Mouse (Mus musculus): Measurements from ENCODE around the gene Lmcd1. TPM values are rescaled to one million over a fixed set of nuclear protein-coding genes. Genes with fewer than 3 reads are reported as not detected.

Gene Lmcd1
- polyA plus RNA-seq, 1 experiment from 2014 or later: 14.1 TPM

DNA sequence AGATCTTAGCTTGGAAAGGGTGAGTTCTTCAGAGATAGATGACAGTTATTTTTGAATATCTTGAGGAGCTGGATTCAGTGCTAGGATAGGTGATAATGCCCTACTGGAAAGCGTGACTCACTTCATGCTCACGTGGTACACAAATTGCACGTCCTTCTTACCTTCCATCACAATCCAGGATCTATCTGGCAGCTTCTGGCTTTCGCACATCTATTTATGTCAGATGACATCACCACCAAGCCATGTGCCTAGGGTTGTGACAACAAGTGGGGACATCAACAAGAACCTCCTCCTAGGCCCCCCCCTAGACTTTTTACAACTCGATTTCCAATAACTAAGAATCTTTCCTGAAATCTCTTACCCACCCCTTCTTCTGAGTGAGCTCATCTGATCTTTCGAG is 17.0 kb upstream of the Lmcd1 start:
- no peak overlapping the region for H3K27ac ChIP-seq (ENCODE audit: low read length)
- H3K4me1 ChIP-seq (ENCODE audit: control insufficient read depth, insufficient read depth, low read length): 0 out of 2 replicates have a peak, but pooled peaks cover 8% of the 10 kb centered on the region
- WGBS: 84% methylated on average over 6 of the region's 6 CpGs
- H3K9me3 ChIP-seq (ENCODE audit: control insufficient read depth, low read length): no peaks in the 10 kb centered on the region
- no peak for ATAC-seq
- no peak overlapping the region for H3K4me2 ChIP-seq (ENCODE audit: low read depth, low read length)
- no peaks in the 10 kb centered on the region for H3K36me3 ChIP-seq (ENCODE audit: control insufficient read depth, insufficient read depth, low read length)
- no peaks in the 10 kb centered on the region for H3K27me3 ChIP-seq (replicated peaks; ENCODE audit: control insufficient read depth, insufficient read depth, low read length)
- no peak overlapping the region for H3K9ac ChIP-seq (ENCODE audit: low read depth, low read length)
- no peak overlapping the region for H3K4me3 ChIP-seq (ENCODE audit: low read length)

DNA sequence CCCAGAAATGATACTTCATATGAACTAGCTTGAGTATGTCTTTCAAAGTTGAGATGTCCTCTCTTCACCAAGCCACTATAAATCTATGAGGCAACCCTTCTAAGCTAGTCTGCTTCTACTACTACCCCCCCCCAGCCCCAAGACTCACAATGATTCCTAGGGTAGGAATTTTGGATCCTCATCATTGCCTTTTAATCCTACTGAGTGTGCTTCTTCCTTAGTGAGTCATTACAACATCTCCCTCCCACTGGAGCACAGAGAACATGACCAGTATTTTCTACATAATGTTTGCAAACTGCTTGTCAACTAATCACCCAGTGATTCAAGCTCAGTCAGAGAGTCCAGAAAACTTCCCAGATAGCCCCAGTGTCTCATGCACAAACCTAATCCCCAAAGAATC is 12.5 kb upstream of the Lmcd1 start:
- H3K4me1 ChIP-seq (ENCODE audit: control insufficient read depth, insufficient read depth, low read length): 0 out of 2 replicates have a peak, but pooled peaks cover 2% of the 10 kb centered on the region
- H3K27me3 ChIP-seq (replicated peaks; ENCODE audit: control insufficient read depth, insufficient read depth, low read length): no peaks in the 10 kb centered on the region
- H3K36me3 ChIP-seq (ENCODE audit: control insufficient read depth, insufficient read depth, low read length): no peaks in the 10 kb centered on the region
- no peak overlapping the region for H3K9ac ChIP-seq (ENCODE audit: low read depth, low read length)
- ATAC-seq: no peak
- no peak overlapping the region for H3K27ac ChIP-seq (ENCODE audit: low read length)
- no peak overlapping the region for H3K4me2 ChIP-seq (ENCODE audit: low read depth, low read length)
- no peak overlapping the region for H3K4me3 ChIP-seq (ENCODE audit: low read length)
- H3K9me3 ChIP-seq (ENCODE audit: control insufficient read depth, low read length): no peaks in the 10 kb centered on the region

DNA sequence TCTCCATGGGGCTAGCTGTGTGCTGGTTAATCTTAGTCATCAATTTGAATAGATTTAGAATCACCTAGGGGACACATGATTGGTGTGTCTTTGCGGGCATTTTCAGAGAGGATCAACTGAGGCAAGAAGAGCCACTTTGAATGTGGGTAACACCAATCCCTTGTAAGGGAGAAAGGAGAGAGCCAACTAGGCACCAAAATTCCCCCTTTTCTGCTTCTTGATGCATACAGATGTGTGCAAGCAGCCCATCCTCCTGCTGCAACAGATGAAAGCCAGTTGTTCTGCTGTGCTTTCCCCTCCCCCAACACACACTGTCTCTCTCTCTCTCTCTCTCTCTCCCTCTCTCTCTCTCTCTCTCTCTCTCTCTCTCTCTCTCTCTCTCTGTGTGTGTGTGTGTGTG is 9.2 kb upstream of the Lmcd1 start:
- Histone ChIP-seq H3K9me3 (ENCODE audit: control insufficient read depth, low read length) (no peaks in the 10 kb centered on the region), H3K9ac (ENCODE audit: low read depth, low read length) (no peak overlapping the region), H3K4me1 (ENCODE audit: control insufficient read depth, insufficient read depth, low read length) (peaks cover 2% of the 10 kb centered on the region; the same call in 1 of the 2 replicates), H3K27ac (ENCODE audit: low read length) (no peak overlapping the region), H3K36me3 (ENCODE audit: control insufficient read depth, insufficient read depth, low read length) (no peaks in the 10 kb centered on the region), H3K4me2 (ENCODE audit: low read depth, low read length) (no peak overlapping the region), H3K4me3 (ENCODE audit: low read length) (no peak overlapping the region), H3K27me3 (replicated peaks; ENCODE audit: control insufficient read depth, insufficient read depth, low read length) (no peaks in the 10 kb centered on the region)
- no peak for ATAC-seq
- 85% methylated on average over 1 of the region's 1 CpGs for WGBS

- H3K27ac ChIP-seq (ENCODE audit: low read length): no peak overlapping the region
- H3K4me3 ChIP-seq (ENCODE audit: low read length): no peak overlapping the region
- H3K27me3 ChIP-seq (replicated peaks; ENCODE audit: control insufficient read depth, insufficient read depth, low read length): no peaks in the 10 kb centered on the region
- 48% methylated on average over 1 of the region's 1 CpGs for WGBS
- no peak overlapping the region for H3K4me2 ChIP-seq (ENCODE audit: low read depth, low read length)
- H3K36me3 ChIP-seq (ENCODE audit: control insufficient read depth, insufficient read depth, low read length): no peaks in the 10 kb centered on the region
- peaks cover 2% of the 10 kb centered on the region; the same call in 1 of the 2 replicates for H3K4me1 ChIP-seq (ENCODE audit: control insufficient read depth, insufficient read depth, low read length)
- no peaks in the 10 kb centered on the region for H3K9me3 ChIP-seq (ENCODE audit: control insufficient read depth, low read length)
- no peak for ATAC-seq
- H3K9ac ChIP-seq (ENCODE audit: low read depth, low read length): no peak overlapping the region
Observed at GRCm38 (mm10) chr6:112266631-112267030, 6.9 kb upstream of the Lmcd1 start.

DNA sequence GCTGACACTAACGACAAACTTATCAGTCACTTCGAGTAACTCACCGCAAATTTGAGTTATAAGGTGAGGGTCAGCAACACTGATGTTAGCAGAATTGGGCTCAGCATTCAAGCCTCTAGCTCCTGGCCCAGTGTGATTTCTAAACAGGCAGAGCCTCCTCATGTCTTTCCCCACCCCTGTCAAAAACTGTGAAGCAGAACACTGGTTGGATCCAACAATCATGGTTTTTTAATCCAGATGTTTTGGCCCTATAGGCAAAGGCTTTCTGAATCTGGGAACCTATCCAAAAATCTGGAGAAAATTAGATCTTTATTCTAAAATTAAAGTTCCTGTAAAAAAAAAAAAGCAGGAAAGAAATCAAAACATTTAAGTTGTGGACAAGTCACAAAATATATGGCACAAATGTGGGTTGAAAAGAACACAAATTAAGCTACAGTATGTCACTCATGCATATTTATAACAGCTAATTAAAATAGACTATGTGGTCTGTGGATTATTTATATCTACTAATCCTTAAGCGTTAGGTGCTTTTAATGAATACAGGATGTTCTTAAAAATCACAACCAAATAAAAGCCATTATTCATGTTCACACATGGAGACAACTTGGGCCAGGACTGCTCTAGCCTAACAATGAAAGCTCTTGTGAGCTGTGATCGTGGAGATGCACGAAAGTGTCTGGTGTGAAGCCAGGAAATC is 5.7 kb upstream of the Lmcd1 start:
- Histone ChIP-seq H3K27me3 (replicated peaks; ENCODE audit: control insufficient read depth, insufficient read depth, low read length) (no peaks in the 10 kb centered on the region), H3K4me1 (ENCODE audit: control insufficient read depth, insufficient read depth, low read length) (peaks cover 2% of the 10 kb centered on the region; the same call in 1 of the 2 replicates), H3K9ac (ENCODE audit: low read depth, low read length) (no peak overlapping the region), H3K9me3 (ENCODE audit: control insufficient read depth, low read length) (no peaks in the 10 kb centered on the region), H3K4me3 (ENCODE audit: low read length) (no peak overlapping the region), H3K27ac (ENCODE audit: low read length) (no peak overlapping the region), H3K4me2 (ENCODE audit: low read depth, low read length) (no peak overlapping the region), H3K36me3 (ENCODE audit: control insufficient read depth, insufficient read depth, low read length) (no peaks in the 10 kb centered on the region)
- ATAC-seq: no peak
- WGBS: 72% methylated on average over 6 of the region's 6 CpGs

DNA sequence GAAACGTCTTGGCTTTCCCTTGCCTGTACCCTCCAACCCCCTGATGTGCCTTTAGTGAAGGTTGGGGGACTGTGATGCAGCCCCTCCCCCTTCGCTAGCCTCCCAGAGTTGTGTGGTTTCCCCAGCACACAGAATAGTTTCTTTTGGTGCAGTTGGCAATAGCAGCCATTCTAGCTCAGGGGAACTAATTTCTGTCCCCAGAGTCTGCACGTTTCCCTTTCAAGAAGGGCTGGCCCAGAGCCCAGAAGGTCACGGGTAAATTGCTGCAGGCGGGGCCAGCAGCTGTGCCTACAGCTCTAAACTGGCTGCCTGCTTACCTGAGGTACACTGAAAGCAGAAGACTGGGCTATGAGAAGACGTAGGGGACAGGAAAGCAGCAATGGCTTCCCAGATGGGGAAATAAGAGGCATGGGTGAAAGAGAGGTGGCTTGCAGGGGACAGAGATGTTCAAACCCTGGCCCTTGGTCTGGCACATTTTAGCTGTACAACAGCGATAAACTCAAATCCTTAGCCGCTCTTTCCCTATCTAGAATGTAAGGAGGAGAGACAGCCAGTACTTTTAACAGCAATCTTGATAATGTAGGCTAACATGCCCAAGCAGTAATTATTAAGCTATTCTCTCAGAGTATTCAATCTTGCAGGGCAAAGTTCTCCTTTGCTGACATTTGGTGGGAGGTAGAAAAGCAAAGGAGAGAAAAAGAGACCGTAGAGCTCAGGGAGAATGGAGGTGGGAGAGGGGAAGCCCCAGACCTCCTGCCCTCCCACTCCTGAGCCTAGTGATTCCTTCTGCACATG is 900 bp downstream of the Lmcd1 start:
- 21% methylated on average over 9 of the region's 9 CpGs for WGBS
- ATAC-seq: peak; percentile 85
- 0 out of 2 replicates have a peak overlapping the region, but pooled peaks have one; percentile 15 for H3K9ac ChIP-seq (ENCODE audit: low read depth, low read length)

GRCm38 (mm10) chr6:112275731-112276245 is 2.2 kb downstream of the Lmcd1 start:
- H3K4me2 ChIP-seq (ENCODE audit: low read depth, low read length): no peak overlapping the region
- H3K4me1 ChIP-seq (ENCODE audit: control insufficient read depth, insufficient read depth, low read length): peaks cover 16% of the 10 kb centered on the region
- ATAC-seq: no peak
- no peak overlapping the region for H3K27ac ChIP-seq (ENCODE audit: low read length)
- no peaks in the 10 kb centered on the region for H3K9me3 ChIP-seq (ENCODE audit: control insufficient read depth, low read length)
- no peak overlapping the region for H3K4me3 ChIP-seq (ENCODE audit: low read length)
- WGBS: 65% methylated on average over 6 of the region's 6 CpGs
- H3K27me3 ChIP-seq (replicated peaks; ENCODE audit: control insufficient read depth, insufficient read depth, low read length): 0 out of 2 replicates have a peak, but pooled peaks cover 2% of the 10 kb centered on the region
- no peak overlapping the region for H3K9ac ChIP-seq (ENCODE audit: low read depth, low read length)
- H3K36me3 ChIP-seq (ENCODE audit: control insufficient read depth, insufficient read depth, low read length): no peaks in the 10 kb centered on the region

More for the DNA sequence above, 900 bp downstream of the Lmcd1 start:
- Histone ChIP-seq H3K4me2 (ENCODE audit: low read depth, low read length) (peak overlapping the region; percentile 63), H3K4me1 (ENCODE audit: control insufficient read depth, insufficient read depth, low read length) (peaks cover 16% of the 10 kb centered on the region), H3K27me3 (replicated peaks; ENCODE audit: control insufficient read depth, insufficient read depth, low read length) (0 out of 2 replicates have a peak, but pooled peaks cover 2% of the 10 kb centered on the region), H3K9me3 (ENCODE audit: control insufficient read depth, low read length) (no peaks in the 10 kb centered on the region), H3K27ac (ENCODE audit: low read length) (peak overlapping the region; percentile 57), H3K36me3 (ENCODE audit: control insufficient read depth, insufficient read depth, low read length) (no peaks in the 10 kb centered on the region), H3K4me3 (ENCODE audit: low read length) (peak overlapping the region; percentile 41)

DNA sequence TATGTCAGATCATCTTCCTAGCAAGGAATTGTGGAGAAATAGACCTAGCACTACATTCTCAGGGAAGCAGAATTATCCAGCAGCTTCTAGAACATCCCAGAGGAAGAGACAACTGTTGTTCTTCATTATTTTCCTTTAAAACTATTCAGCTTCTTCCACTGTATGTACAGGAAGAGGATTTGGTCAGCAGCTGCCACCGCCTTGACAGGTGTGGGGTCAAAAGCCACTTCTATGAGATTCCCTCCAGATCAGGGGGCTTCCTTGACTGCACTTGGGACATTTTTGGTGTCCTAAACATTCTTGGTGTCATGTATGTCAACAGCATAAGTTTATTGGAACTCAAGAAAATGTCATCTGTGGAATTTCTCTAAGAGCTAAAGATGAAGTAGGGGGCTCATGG is 5.2 kb downstream of the Lmcd1 start:
- Histone ChIP-seq H3K27me3 (replicated peaks; ENCODE audit: control insufficient read depth, insufficient read depth, low read length) (0 out of 2 replicates have a peak, but pooled peaks cover 2% of the 10 kb centered on the region), H3K9me3 (ENCODE audit: control insufficient read depth, low read length) (no peaks in the 10 kb centered on the region), H3K4me3 (ENCODE audit: low read length) (no peak overlapping the region), H3K4me2 (ENCODE audit: low read depth, low read length) (no peak overlapping the region), H3K36me3 (ENCODE audit: control insufficient read depth, insufficient read depth, low read length) (no peaks in the 10 kb centered on the region), H3K9ac (ENCODE audit: low read depth, low read length) (no peak overlapping the region), H3K27ac (ENCODE audit: low read length) (no peak overlapping the region), H3K4me1 (ENCODE audit: control insufficient read depth, insufficient read depth, low read length) (peaks cover 11% of the 10 kb centered on the region)
- WGBS: 96% methylated on average over 1 of the region's 1 CpGs
- ATAC-seq: no peak

DNA sequence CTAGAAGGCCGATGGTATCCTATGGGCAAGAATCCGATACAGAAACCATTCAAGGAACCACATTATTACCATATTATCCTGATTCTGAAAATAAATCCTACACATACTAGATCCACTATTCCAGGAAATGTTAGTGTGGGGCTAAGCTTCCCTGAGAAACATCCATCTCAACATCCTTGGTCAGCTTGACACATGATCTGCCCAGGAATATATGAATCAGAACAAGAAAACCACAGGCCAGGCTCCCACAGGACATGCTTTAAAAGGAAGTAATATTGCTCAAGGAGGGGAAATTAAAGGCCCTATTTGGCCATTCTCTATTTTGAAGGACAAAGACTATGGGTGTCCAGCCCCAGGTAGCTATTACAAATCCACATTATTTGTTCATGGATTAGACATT is 6.6 kb downstream of the Lmcd1 start:
- 94% methylated on average over 2 of the region's 2 CpGs for WGBS
- no peak overlapping the region for H3K9ac ChIP-seq (ENCODE audit: low read depth, low read length)
- no peak for ATAC-seq
- no peak overlapping the region for H3K27ac ChIP-seq (ENCODE audit: low read length)
- H3K4me3 ChIP-seq (ENCODE audit: low read length): no peak overlapping the region
- H3K9me3 ChIP-seq (ENCODE audit: control insufficient read depth, low read length): no peaks in the 10 kb centered on the region
- H3K27me3 ChIP-seq (replicated peaks; ENCODE audit: control insufficient read depth, insufficient read depth, low read length): 0 out of 2 replicates have a peak, but pooled peaks cover 2% of the 10 kb centered on the region
- H3K36me3 ChIP-seq (ENCODE audit: control insufficient read depth, insufficient read depth, low read length): no peaks in the 10 kb centered on the region
- peaks cover 3% of the 10 kb centered on the region for H3K4me1 ChIP-seq (ENCODE audit: control insufficient read depth, insufficient read depth, low read length)
- no peak overlapping the region for H3K4me2 ChIP-seq (ENCODE audit: low read depth, low read length)
